In genomic region chr8:79612965-79613364, GRCm38 (mm10) we compare ENCODE assay signal across 9 mouse cellular contexts. TPM values are rescaled to one million over a fixed set of nuclear protein-coding genes. Genes with fewer than 3 reads are reported as not detected.
A peak's percentile ranks its signal among the peaks of the same experiment; 100 is the strongest.
DNase-seq lines count a peak whose midpoint lies in the region; ATAC-seq and TF ChIP-seq lines count a peak whose summit lies in the region.
"Had no signal": no experiment of that assay in that cellular context is flagged by ENCODE, and none has a peak within 500 bp of the region (broad histone marks: within the 10 kb centered on the region; RNA-seq: fewer than 3 reads in every experiment).

No protein-coding gene starts in this region.

- no peaks in the 10 kb centered on the region for H3K36me3 ChIP-seq in hindbrain, embryonic 12.5 days

- no peak overlapping the region for H3K9ac ChIP-seq in hindbrain, embryonic 12.5 days

- H3K27me3 ChIP-seq in hindbrain, embryonic 12.5 days, result no peaks in the 10 kb centered on the region

- no peak for ATAC-seq in hindbrain, embryonic 12.5 days (ENCODE audit: low FRiP score)
- ATAC-seq: forebrain, embryonic 16.5 days had no signal

- no peak overlapping the region for H3K4me3 ChIP-seq in layer of hippocampus, adult 2 months
- H3K4me3 ChIP-seq in hindbrain, embryonic 12.5 days, result no peak overlapping the region

- H3K4me1 ChIP-seq in hindbrain, embryonic 12.5 days, result no peaks in the 10 kb centered on the region

- TF ChIP-seq CTCF in layer of hippocampus, adult 2 months (conservative IDR thresholded peaks at IDR 0.05), result no peak

- DNase-seq in layer of hippocampus, adult 9-11 months, result peak; percentile 44
- no peak for DNase-seq in layer of hippocampus, adult 2 months (ENCODE audit: low spot score in 2 of 2)
- DNase-seq in T-cell, adult 2 months (ENCODE audit: low spot score), result peak; percentile 7
- DNase-seq in induced T-regulatory cell, adult 2 months (ENCODE audit: low read depth), result peak; percentile 8
- peak; percentile 74 to 78 for DNase-seq in spleen, postnatal 36 days (ENCODE audit: low spot score in 2 of 2)
- DNase-seq in gastrocnemius, postnatal 4 days (ENCODE audit: low spot score in 2 of 2), result no peak
- no peak for DNase-seq in embryo, embryonic 10.5 days (ENCODE audit: low spot score)

- 62% methylated on average over 5 of the region's 5 CpGs for WGBS in hindbrain, embryonic 12.5 days

- no peaks in the 10 kb centered on the region for H3K9me3 ChIP-seq in hindbrain, embryonic 12.5 days (replicated peaks)

- H3K4me2 ChIP-seq in hindbrain, embryonic 12.5 days (replicated peaks), result no peak overlapping the region

- H3K27ac ChIP-seq in layer of hippocampus, adult 2 months, result no peak overlapping the region
- no peak overlapping the region for H3K27ac ChIP-seq in hindbrain, embryonic 12.5 days

RNA-seq across cellular contexts. Expression of gene Otud4, which starts 26.5 kb away (rescaled TPM):
- 10 to 100 TPM; 35.4 to 44.1 TPM for total RNA-seq in layer of hippocampus, adult 2 months (2021)
- 18.4 and 19.3 TPM in 2 replicates for polyA plus RNA-seq in hindbrain, embryonic 12.5 days (2016; fragmentation: Nextera tagmentation; extraction: Ambion mirVana)
- total RNA-seq in gastrocnemius, postnatal 4 days (2021), result 10 to 100 TPM; 54.7 to 65.1 TPM

Comparison
In these comparisons a context has a peak if more than half of its experiments do, and no peak if none do; other contexts are left out.
1. DNase-seq: peak in layer of hippocampus, adult 9-11 months (single experiment), T-cell, adult 2 months (single experiment), induced T-regulatory cell, adult 2 months (single experiment) and spleen, postnatal 36 days (2 of 2); none in layer of hippocampus, adult 2 months (0 of 2), gastrocnemius, postnatal 4 days (0 of 2) and embryo, embryonic 10.5 days (single experiment).